Mouse (Mus musculus) ES-Bruce4 (cell line): ENCODE measurements at regions not wholly inside any gene's neighbourhood (a gene's known extent, or its start where the extent isn't known, plus 50 kb on each side); places are given as distances from the start of the nearest gene placed in this dataset.

Experiments
- CTCF ChIP-seq: IDR thresholded peaks from one replicate; pipeline ENCODE4 v1.8.1; 2011; ENCODE audit warnings: low read depth, low read length
- EP300 ChIP-seq: IDR thresholded peaks from 2 replicates; pipeline ENCODE4 v1.6.1; 2011; ENCODE audit warnings: low read depth, low read length; ENCODE audit not compliant: insufficient read depth
- POLR2A ChIP-seq: IDR thresholded peaks from one replicate; pipeline ENCODE4 v1.8.1; 2011; ENCODE audit warnings: low read length; ENCODE audit not compliant: insufficient read depth

- TF ChIP-seq POLR2A (no peak), CTCF (no peak), EP300 (no peak)
Observed at GRCm38 (mm10) chr10:26638056-26638455, 115.2 kb upstream of the Arhgap18 start.
